Mouse (Mus musculus) testis, postnatal 14 days (tissue): ENCODE data around the gene Wfikkn2.

Experiments used
- DNase-seq: peaks from one replicate; pipeline ENCODE4 v3.0.0; 2021; ENCODE audit warnings: low spot score

Gene Wfikkn2

DNA sequence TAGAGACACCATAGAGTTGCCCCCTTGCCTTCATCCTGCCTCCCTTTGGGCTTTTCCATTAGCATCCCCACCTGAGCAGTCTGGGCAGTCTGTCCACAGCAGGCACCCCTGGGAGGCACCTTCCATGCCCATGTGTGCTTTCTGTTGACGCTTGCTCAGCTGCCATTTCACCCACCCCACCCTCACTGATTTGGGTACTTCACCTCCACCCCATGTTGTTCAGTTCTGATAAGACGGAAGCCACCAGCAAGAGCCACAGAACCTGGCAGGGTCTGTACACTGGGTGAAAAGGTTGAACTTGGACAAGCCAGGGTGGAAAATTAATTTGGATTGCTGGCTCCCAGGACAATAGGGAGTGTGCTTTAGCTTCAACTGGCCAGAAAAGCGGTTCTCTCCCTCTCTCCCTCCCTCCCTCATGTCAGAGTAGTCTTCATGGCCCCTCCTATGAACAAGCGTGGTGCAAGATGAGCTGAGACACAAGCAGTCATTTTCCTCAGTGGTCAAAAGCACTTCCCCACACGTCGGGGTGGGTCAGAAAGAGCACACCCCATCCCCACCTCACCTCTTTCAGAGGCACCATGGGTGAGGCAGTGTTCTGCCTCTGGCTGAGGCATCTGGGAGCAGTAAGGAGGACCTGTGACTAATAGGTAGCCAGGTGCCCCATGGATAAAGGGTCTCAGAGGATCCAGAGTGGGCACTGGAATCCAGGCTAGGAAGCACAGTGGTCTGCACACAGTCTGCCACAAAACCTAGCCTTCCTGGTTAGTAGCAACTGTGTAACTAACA is 16.0 kb upstream of the Wfikkn2 start:
- no peak for DNase-seq

DNA sequence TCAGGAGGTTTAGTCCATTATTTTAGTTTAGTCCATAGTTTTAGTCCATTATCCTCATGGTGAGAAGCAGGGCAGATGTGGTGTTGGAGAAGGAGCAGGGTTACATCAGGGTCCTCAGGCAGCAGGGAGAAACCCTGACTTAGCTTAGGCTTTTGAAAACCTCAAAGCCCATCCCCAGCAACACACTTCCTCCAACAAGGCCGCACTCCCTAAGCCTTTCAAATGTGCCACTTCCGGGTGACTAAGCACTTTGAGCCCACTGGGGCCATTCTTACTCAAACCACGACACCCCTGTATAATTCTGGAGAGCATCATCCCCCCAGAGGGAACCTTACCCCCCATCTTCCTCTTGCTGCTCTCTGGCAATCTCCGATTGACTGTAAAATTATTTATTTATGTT is 14.0 kb upstream of the Wfikkn2 start:
- DNase-seq, result no peak

DNA sequence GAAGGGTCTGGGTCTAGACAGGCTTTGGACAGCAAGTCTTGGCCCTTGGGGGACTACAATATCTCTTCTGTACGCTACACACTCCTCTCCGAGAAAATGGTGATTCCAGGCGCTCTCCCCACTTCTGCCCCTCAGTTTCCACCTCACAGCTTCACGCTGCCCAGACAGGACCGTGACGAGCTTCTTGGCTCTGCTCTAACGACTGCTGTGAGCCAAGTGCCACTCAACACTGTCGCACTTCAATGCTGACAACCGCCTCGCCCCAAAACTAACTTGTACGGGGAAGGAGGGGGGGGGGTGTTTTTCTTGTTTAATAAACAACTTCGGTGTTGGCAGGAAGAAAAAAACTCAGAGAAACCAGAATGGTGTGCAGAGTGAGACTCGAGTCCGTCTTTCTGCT is 12.2 kb upstream of the Wfikkn2 start:
- no peak for DNase-seq

DNA sequence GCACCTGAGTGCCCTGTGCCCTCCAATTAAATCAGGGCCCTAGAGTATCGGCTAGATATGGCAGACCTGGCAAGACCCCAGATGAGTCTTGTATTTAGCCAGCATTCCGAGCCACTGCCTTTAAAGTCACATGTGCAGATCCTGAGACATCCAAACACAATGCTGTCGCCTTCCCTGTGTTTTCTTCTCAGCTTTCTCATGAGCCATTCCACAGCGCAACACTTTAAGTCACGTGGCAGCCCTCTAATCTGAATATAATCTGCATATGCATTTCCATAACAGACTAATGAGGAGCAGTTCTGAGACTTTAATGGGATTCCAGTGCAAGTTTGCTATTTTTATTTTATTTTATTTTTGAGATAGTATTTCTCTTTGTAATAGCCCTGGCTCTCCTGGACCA is 9.9 kb upstream of the Wfikkn2 start:
- no peak for DNase-seq

DNA sequence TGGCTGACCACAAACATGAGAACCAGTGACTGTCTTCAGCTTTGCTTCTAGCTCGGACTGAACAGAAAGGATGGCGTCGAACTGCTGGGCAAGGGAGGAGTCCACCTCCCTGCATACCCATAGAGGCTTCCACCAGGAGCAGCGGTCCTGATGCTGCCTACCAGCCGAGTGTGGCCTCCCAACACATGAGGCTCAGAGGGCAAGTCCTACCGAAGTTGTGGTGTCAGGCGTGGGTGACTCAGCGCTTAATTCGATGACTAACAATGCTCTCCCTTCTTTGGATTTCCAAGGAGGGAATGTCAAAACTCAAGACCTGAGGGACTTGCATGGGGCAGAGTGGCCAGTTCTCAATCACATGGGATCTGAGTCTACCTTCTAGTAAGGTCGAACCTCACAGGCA is 7.9 kb upstream of the Wfikkn2 start:
- no peak for DNase-seq

DNA sequence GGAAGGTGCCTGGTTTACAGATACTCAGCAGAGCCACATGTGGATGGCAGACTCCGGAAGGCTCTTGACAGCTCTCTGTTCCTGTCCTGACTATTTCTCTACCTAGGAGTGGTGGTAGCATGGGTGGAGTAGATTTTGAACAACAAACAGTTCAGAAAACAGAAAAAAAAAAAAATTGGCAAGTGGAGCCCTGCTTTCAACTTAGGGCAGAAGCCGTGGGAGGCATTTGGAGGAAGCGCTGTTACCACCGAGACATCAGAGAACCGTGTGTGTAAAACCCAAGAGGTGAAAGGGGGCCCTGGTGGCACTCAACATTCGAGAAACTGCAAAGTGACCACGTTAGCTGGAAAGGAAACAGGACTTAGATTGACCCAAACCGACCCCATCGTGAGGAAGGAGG is 7.4 kb upstream of the Wfikkn2 start:
- no peak for DNase-seq

DNA sequence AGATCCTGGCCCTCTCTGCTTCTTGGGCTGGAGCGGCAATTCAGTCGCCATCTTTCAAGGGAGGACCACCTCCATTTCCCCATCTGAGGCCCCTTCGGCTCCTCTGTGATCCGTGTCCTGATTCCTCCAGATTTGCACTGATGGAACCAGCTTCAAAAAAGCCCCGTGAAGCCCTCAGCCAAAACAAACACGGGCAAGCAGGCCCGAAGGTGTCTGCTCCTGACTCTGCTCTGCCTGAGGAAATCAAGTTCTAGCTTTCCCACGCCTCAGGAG is 920 bp upstream of the Wfikkn2 start:
- DNase-seq, result no peak

DNA sequence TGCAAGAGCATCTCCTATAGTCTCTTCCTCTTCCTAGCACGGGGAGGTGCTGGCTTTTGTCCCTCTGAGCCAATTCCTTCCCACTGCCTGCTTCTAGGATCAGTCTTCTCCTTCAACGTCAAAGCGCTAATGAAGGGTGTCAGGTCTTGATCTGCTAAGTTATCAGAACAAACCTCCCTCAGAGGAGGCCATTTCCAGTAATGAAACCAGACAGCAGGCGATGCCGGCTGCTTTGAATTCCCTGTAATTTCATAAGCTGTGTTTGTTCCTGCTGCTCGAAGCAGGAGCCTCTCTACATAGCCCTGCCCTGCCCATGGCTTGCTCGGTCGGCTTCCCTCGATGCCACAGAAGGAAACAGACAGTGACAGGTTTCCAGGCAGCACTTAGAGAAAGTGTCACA is 1.4 kb downstream of the Wfikkn2 start:
- no peak for DNase-seq

DNA sequence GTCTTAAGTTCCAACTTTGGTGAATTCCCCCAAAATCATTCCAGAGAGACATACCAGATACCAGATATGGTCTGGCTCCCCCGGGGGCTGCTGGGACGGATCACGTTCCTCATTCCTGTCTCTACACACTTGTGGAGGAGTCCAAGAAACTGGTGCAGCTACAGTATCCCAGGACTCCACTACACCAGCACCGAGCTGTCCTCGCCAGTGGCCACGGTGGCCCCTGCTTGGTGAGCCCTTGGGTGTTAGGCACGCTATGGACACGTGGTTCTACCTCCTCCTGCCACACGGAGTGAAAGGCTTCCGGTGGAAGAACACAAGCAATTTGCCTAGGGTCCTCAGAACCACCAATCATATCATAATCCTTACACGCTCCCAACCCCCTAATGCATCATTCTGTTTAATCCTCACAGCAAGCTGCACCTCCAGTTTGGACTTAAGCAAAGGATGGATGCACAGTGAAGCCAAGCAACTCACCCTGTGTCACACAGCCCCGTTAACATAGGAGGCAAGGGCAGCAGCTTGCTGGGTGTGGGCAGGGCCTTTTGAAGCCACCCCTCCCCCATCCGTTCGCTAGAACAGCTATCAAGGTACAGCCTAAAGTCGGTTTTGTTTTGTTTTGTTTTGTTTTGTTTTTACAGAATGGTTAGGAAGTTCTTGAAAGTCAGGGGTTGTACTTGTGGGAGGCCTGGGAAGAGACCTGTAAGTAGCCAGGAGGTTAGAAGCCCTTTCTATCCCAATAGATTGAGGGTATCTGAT is 2.2 kb downstream of the Wfikkn2 start:
- no peak for DNase-seq

DNA sequence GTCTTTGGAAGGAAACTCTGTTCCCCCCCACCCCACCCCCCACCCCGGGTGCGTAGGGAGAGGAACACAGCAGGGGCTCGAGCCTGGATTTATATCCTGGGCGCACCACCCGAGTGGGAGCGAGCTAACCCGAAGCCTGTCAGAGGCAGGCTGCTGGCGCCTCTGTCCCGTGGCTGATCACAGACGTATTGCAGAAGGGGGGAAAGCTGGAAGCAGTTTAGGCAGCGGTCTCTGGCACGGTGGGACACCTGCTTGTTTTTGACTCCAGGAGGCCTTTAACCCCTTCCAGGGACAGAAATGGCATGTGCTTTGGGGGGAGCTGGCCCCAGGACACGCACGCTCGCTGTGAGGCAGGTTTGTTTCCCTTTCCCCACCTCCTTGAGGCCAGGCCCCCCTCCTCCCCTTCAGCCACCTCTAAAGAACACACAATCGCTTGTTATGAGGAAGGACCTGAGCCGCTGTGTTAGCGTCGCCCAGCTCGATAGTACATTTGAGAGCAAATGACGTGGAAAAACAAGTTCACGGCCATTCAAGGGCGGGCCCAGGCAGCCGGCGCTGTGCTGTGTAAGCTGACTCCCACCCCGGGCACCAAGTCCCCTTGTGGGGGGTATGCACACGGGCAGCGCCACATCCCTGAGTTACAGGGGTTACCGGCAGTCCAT is 2.9 kb downstream of the Wfikkn2 start:
- no peak for DNase-seq

DNA sequence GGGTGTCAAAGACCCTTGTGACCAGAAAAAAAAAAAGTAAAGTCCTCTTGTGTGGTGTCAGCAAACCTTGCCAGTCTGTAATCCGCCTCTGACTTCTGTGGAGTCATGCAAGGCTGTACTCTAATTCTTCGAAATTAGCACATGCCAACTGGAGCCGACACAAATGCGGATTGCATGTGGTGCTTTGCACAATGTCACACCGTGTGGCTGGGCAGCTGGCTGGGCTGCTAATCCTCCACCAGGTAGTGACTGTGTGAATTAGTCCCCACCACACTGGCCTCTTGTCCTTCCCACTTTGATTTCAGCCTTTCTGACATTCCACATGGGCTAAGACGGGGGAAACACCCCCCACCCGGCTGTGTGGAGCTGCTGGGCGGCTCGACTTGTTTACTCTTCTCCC is 6.1 kb downstream of the Wfikkn2 start:
- DNase-seq, result no peak

DNA sequence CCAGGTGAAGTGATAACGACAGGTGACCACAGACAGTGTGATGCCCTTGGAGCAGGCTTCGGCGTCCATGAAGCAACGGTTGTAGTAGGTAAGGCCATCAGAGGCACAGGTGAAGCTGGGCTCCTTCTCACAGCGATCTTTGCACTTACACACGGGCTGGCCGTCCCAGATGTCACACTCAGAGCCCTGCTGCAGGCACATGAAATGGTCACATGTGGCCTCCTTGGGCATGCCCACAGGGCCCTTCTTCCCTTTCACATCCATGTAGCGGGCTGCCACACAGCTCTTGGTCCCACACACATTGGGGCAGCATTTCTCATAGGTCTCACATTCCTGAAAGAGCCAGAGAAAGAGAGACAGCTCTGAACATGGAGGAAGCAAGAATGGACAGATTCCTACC is 7.0 kb downstream of the Wfikkn2 start:
- DNase-seq, result no peak

DNA sequence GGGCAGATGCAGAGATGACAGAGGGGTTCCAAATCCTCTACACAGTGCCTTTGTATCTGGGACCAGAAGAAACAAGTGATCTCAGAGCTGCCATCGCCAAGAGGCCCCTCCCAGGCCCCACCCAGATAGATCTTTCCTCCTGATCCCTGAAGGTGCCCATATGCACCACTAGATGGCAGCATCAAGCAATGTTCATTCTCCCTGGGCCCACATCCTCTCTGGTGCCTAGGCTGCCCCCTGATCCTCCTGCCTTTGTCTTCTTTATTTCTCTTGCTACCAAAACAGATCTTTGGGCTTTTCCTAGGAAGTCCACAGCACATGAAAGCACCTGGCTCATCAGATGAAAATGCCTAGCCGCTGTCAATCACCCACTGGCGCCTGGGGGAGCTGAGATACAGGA is 9.7 kb downstream of the Wfikkn2 start:
- no peak for DNase-seq

DNA sequence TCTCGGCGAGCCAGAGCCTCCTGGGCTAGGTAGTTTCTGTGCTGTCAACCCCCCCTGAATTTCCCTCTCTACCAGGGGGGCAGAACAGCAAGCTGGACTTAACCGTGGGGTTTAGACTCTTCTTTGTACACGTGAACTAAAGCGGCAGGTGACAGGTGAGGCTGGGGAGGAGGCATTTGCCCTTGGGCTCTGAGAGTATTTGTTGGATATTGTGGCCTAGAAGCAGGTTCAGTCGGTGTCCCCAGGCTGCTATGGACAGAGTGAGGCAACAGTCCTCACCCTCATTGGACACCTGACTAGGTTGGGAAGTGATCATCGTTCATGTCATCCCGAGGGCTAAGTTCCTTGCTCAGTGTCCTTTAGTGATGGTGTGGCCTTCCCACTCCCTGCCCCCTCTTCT is 10.9 kb downstream of the Wfikkn2 start:
- DNase-seq, result no peak

DNA sequence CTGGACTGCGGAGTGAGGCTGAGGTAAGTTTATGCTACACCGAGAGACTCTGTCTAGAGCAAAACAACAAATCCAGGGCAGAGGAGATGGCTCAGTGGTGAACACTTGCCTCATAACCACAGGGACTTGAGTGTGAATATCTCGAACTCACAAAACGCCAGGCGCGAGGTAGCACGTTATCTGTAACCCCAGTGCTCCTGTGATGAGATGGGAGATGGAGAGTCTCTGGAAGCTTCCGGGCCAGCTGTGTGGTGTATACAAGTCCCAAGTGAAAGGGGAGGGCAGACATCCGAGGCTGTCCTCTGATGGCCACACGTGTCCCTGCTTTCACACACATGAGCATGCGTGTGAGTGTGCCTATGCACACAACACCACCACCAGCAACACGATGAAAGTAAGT is 11.4 kb downstream of the Wfikkn2 start:
- DNase-seq, result no peak

DNA sequence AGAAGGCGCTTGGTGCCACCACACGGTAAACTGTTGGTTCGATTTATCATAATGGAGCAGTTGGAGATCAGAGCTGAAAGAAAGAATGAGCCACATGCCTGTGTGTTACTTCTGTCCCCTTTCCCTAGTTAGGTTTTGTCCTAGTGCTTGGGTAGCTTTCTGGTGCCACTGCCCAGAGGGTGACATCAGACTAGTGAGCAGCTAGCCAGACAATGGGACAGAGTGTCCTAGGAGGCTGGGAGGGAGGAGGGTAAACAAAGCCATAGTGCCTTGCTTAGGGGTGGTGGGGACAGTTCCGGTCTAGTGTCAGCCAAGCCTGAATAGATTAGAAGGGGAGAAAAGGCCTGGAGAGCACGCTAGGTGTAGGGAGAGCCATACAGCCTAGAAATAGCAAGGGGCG is 12.4 kb downstream of the Wfikkn2 start:
- no peak for DNase-seq

DNA sequence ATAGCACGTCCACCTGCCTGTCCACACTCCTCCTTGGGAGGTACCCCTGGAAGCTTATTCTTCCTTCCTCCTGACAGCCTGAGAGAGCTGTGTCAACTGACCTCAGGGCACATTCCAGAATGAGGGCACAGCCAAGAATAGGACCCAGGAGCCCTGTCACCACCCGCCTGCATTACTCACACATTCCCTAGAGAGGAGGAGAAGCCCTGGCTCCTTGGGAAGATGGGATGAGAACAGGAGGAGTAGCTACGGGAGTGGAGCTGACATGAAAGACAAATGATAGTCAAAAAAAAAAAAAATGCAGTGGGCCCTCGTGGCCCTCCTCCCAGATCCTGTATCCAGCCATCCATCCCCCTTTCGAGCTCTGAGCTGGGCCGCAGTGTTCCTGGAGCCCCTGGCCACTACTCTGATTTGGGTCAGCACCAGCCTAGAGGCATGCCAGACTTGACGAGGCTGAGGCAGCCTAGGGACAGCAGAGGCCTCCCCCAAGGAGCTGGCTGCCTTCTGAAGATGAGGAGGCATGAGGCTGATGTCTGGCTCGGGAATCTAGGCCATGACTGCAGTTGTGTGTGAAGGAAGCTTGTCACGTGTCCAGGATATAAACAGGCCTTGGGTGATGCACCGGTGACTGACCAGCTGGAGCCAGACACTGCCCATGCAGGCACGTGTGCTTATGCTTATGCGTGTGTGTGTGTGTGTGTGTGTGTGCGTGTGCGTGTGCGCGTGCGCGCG is 13.8 kb downstream of the Wfikkn2 start:
- DNase-seq, result no peak

DNA sequence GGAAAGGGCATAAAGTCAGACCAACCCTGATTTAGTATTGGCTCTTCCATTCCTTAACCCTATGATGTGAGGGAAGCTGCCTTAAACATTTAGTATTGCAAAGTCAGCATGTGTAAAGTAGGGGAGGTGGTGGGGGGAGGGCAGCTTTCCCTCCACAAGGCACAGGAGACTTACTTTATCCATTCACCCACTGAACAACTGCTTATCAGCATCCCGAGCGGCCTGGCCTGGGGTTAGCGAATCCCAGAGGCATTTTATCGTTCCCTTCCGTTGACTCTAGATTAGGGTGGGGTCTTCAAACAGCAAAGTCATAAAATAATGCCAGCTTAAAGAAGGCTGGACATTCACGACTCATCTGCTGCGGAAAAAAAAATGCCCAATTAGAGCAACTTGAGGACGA is 15.6 kb downstream of the Wfikkn2 start:
- DNase-seq, result no peak

DNA sequence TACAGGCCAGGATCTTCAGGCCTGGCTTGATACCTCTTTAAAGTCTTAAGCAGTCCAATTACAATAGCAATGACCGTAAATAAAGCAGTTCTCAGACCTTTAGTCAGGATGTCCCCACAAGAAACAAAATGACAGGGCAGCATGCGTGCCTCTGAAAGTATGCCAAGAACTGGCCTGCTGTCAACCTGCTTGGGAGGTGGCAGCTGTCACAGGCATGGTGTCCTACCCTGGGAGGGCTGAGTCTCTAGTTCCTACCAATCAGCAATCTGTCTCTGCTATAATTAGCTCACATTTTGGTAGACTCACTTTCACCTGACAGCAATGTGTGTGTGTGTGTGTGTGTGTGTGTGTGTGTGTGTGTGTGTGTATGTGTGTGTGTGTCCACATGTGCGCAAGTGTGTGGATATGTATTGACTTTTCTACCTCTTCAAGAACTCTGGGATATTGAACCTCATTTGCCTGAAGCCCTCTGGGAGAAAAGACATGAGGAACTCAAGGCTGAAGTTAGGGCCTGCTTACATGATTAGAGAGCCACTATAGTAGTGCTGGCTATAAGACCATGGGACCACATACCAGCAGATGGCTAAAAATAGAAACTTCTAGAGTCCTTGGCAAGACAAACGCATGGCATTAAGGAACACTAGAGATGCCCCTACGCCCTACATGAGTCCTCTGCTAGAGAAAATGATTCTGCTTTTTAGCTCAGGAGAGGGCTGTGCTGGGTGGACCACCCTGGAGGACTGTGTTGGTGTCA is 16.4 kb downstream of the Wfikkn2 start:
- DNase-seq, result no peak

DNA sequence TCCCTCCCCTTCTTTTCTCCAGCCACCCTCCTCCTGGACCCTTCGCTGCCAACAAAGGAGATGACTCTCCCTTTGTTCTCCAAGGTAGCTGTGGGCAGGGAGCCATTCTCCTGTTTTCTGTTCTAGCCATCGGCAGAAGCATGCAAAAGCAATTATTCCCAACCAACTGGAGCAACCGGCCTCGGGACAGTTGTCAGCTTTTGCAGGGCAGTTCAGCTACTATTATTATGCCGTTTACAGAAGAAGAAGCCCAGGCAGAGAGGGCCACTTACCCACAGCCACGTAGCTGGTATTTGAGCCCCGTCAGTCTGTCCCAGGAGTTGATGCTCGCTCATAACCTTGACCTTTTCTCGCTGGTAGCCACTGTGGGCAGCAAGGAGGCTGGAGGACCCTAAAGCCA is 17.4 kb downstream of the Wfikkn2 start:
- DNase-seq, result no peak

DNA sequence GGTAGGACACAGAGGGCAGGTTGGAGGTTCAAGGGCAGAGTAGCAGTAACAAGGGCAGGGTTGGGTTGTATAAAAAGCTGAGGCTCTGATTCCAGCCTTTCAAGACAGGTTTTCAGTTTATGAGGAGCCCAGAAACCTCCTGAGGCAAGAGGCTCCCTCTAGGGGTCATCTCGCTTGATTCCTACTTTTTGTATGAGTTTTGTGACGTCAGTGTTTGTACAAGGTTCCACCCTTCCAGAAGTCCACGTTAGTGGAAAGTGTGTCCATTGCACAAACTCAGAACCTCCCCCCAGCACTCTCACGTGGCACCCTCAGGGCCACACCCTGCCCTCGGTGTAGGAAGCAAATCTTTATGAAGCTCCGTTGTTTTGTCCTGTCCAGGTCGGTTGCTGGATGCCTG is 19.8 kb downstream of the Wfikkn2 start:
- DNase-seq, result no peak

DNA sequence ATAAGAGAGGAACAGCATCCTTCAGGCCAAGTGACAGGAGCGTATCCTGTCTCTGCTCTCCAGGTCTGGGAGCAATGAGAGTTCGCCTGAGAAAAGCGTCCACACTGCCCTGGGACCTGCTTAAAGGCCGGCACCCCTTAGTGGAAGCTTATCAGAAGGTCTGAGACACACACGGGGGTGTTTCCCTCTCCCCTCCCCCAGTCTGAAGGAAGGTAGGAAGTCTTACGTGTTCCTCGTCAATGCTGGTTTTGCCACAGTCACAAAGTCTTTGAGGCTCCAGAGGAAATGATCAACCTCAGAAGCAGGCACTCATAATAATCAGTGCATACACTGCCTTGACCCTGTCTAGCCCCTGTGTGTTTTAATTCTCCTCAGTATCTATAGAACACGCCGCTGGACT is 22.3 kb downstream of the Wfikkn2 start:
- DNase-seq, result no peak
